Mouse (Mus musculus): ENCODE results near the gene Rcn3.

Rcn3 gene

GRCm38 (mm10) chr7:45072230-45072629, 19.8 kb downstream of the Rcn3 start:
- 74% methylated on average over 2 of the region's 2 CpGs for WGBS

DNA sequence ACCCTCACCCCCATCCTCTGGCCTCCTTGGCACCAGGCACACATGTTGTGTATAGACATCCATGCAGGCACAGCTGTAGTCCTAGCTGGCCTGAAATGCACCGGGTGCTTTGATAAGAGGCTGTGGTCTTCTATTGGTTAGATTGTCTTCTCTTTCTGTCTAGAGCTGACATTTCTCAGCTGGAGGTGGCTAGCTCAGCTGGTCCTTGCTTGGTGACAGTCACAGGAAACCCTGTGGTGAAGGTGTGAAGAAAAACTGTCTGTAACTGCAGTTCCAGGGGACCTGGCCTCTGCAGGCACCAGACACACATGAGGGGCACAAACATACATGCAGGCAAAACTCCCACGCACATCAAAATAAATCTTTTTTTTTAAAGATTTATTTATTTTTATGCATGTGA, 22.4 kb downstream of the Rcn3 start:
- 83% methylated on average over 2 of the region's 2 CpGs for WGBS

GRCm38 (mm10) chr7:45068000-45068318, 24.1 kb downstream of the Rcn3 start:
- WGBS, result 32% methylated on average over 5 of the region's 5 CpGs

DNA sequence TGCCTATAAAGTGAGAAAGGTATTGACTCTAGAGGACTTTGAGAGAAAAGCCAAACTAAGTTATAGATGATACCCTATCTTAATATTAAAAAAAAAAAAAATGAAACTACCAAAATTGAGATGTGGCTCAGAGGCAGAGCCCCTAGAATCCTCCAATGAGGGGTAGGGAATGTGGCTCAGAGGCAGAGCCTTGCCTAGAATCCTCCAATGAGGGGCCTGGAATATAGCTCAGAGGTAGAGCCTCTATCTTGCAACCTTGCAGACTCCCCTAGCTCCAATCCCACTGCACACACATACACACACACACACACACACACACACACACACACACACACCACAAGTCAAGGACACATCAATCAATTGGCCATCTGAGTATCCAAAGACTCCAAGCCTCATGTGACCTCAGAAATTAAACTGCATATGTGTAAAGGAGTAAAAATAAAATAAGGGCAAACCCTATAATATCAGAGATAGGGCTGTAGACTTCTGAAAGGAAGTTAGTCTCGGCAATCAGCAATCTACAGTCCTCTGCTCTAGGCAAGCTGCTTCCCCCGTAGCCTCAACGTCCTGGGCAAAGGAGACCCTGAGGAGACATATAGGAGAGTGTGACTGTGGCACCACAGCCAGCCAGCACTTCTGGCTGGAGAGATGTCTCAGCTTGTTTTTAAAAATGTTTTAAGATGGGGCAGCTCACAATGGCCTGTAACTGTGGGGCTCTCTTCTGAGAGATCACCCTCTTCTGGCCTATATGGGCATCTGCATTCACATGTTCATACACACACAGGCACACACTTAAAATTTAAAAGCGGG, 24.6 kb downstream of the Rcn3 start:
- 86% methylated on average over 4 of the region's 4 CpGs for WGBS

- WGBS, result under 1% methylated on average over 31 of the region's 31 CpGs
Observed at GRCm38 (mm10) chr7:45062239-45062835, 29.7 kb downstream of the Rcn3 start, which contains the start of the genes Nosip and Prrg2. Nosip (plus strand) TSS chr7:45062429. Prrg2 (minus strand) TSS chr7:45062677.

DNA sequence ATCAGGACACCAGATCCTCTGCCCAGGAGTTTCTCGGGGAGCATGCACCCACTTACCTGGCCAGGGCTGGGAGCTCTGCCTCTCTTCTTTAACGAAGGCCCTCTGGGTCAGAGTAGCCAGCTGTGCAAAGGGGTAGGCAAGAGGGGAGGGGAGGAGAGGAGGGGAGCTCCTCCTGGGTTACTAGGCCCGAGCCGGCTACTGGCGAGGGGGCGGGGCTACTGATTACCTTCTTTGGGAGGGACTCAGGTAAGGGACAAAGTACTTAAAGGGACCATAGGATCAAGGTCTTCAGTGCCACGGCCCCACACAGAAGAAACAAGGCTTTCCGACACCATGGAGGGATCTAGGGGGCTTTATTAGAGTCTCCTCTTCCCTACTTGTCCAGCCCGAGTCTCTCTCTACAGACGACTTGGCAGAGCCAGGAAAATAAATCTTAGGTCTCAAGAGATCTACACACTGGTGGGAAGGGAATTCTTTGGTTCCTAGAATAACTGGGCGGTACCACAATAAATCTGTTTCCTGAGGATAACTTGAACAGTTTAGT, 30.4 kb downstream of the Rcn3 start:
- WGBS, result 15% methylated on average over 11 of the region's 11 CpGs

GRCm38 (mm10) chr7:45060632-45061122, 31.3 kb downstream of the Rcn3 start:
- 94% methylated on average over 6 of the region's 6 CpGs for WGBS

DNA sequence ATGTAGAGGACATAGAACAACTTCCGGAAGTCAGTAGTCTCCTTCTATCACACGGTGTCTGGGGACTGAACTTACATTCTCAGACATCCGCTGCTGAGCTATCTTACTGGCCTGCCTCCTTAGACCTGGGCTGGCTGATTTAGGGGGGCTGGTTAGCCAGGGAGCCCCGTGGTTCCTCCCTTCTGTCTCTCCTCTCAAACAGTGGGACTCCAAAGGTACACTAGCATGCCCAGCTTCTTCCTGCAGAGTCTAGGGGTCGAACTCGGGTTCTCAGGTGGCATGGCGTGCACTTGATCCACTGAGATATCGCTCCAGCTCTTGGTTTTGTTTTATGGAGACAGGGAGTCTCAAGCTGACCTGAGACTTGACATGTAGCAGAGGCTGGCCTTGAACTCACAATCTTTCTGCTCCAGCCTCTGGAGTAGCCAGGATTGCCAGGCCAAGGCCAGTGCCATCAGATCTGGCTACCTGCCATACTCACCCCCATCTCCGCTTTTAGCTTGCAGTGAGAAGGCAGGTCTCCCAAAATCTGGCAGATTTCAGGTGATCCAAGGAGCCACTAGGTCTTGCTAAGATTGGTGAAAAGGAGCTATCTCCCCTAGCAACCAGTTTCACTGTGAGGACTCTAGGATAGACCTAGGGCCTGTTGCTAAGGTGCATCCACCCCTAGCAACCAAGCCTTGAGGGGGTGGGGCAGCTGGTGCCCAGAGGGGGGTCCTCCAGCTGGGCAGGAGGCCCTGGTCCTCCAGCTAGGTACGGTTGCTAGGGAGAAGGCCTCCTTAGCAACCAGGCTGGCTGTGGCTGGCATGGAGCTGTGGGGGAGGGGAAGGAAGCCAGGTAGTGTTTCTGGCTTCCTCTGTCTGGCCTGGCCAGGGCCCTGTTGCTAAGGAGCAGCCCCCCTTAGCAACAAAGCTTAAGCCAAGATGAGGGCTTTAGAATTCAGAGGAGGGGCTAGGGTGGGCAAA, 33.1 kb downstream of the Rcn3 start:
- 75% methylated on average over 10 of the region's 10 CpGs for WGBS

GRCm38 (mm10) chr7:45056329-45056971, 35.6 kb downstream of the Rcn3 start:
- WGBS, result 76% methylated on average over 14 of the region's 14 CpGs

DNA sequence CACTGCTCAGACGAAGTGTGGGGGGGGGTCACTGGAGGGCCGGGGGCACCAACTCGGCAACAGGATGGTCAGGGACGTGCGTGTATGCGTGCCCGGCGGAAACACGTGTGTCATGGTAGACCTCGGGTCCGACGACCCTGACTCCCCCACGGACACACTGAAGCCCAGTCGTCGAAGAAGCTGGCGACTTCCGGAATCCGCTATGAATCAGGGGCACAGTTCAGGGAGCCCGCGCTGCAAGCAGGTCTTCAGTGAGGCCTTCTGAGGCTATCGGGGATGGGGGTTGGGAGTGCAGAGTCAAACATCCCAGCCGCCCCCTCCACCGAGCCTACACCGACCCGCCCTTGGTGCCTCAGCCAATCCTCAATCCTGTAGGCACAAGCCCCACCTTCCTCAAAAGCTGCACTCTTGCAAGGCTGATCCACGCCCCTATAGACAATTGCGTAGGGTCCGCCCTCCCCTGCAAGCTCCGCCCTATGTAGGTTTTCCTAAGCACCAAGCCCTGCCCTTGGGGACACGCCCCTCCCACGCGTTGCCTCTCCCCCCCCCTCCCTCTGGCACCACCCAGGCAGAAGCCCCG, 38.0 kb downstream of the Rcn3 start:
- 2% methylated on average over 33 of the region's 33 CpGs for WGBS

GRCm38 (mm10) chr7:45053117-45053930, 38.7 kb downstream of the Rcn3 start:
- under 1% methylated on average over 47 of the region's 59 CpGs for WGBS

DNA sequence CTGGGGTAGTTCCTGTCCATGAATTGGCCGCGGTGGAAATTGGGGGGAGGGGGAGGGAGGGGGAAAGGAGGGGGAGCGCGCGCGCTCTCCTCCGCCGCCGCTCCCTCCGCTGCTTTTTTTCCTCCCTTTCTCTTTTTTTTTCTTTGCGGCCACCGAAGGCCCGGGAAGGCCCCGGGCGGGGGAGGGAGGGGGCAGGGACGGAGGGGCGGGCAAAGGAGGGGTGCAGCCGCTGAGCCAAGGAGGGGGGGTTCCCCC, 39.2 kb downstream of the Rcn3 start, which contains the start of gene Prr12:
Prr12 (minus strand) TSS at position 20 of the 255 bp plus-strand sequence.
- WGBS, result 0% methylated on average over 5 of the region's 18 CpGs

- WGBS, result 1% methylated on average over 38 of the region's 38 CpGs
Observed at GRCm38 (mm10) chr7:45052181-45052861, 39.7 kb downstream of the Rcn3 start.

GRCm38 (mm10) chr7:45051601-45051974, 40.4 kb downstream of the Rcn3 start:
- WGBS, result 9% methylated on average over 13 of the region's 13 CpGs

GRCm38 (mm10) chr7:45050945-45051600, 40.9 kb downstream of the Rcn3 start:
- 12% methylated on average over 16 of the region's 16 CpGs for WGBS

DNA sequence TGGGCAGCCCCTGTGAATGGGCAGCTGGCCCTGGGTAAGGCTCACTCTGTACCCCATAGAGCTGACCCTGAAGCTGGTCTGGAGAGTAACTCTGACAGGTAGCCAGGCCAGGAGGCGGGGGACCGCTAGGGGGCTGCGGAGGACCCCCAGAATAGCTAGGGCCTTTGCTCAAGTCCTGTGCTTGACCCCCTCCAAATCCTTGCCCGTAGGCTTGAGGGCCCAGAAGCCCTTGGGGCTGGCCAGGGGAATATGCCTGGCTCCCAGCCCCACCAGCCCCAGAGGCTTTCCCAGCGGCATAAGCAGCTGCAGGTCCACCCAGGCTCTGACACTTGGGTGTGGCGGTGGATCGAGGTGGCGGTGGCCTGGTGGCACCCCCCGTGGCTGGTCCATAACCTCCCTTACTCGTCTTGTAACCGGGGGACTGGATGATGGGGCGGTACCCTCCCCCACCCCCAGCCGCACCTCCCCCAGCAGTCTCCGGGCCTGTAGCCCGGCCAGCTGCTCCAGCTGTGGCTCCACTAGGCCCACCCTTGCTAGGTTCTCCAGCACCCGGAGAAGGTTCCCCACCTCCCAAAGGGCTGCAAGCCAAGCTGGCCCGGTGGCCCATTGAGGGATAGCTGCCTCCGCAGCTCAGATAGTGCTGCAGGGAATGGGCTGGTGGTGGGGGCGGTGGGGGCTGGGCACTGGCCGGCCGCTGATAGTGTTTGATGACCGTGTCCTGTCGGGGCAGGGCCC, 42.9 kb downstream of the Rcn3 start:
- 81% methylated on average over 23 of the region's 23 CpGs for WGBS

DNA sequence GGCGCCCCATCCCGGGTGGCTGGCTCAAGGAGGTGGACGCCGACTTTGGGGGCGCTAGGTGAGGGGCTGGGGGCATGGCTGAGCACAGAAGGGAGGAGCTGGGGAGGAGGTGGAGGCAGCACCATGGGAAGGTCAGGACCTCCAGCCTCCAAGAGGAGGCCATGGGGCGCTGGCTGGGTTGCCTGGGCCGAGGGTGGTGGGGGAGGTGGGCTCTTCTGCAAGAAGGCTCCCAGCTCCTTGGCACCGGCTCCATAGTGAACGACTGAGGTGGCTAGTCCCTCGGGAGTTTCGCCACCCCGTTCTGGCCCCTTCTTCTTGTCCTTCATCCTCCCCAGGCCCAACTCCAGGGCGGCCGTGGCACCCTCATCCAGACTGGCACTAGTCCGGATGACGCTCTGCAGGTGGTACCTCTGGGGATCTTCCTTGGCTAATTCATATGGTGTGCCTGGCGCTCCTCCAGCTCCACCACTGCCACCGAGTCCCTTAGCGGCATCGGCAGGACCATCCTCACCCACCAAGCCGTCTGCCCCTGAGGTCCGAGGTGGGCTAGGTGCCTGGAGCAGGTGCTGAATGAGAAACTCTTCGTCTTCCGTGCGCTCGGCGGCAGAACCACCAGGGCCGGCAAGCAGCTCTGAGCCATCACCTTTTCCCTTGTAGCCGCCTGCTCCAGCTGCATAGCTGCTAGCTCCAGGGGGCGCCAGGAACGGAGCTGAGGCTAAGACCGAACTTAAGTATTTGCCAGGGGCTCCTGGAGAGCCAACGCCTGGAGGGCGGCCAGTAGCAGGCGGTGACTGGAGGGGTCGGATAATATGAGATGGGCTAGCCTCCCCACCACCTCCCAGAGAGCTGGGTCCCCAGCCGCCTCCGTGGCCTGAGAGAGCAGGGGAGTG, 43.8 kb downstream of the Rcn3 start:
- WGBS, result 85% methylated on average over 38 of the region's 38 CpGs

All from cerebral cortex, adult 2 months (tissue).